Mouse (Mus musculus) liver, adult (tissue): ENCODE results near the gene Pparg.
A peak's percentile ranks its signal among the peaks of the same experiment; 100 is the strongest.

Experiments
- GATA4 ChIP-seq: IDR thresholded peaks from 2 replicates; pipeline ENCODE4 v1.6.1; 2014; ENCODE audit warnings: mild to moderate bottlenecking, low read length; ENCODE audit not compliant: insufficient replicate concordance

The Pparg gene

GRCm38 (mm10) chr6:115360776-115361605 lies at the start of gene Pparg:
Gene Pparg (plus strand): TSS chr6:115360951.
- TF ChIP-seq GATA4, result no peak

- TF ChIP-seq GATA4, result no peak
These were observed 48.0 kb upstream of the Pparg start for GRCm38 (mm10) chr6:115312780-115313179.

GRCm38 (mm10) chr6:115313235-115313738 lies 47.5 kb upstream of the Pparg start:
- TF ChIP-seq GATA4, result peak; percentile 76

GRCm38 (mm10) chr6:115313910-115314309 lies 46.8 kb upstream of the Pparg start:
- no peak for TF ChIP-seq GATA4

- no peak for TF ChIP-seq GATA4
These were observed 45.0 kb upstream of the Pparg start for GRCm38 (mm10) chr6:115315770-115316169.

- TF ChIP-seq GATA4, result no peak
These were observed 43.9 kb upstream of the Pparg start for GRCm38 (mm10) chr6:115316811-115317221.

- TF ChIP-seq GATA4, result no peak
These were observed 41.9 kb upstream of the Pparg start for GRCm38 (mm10) chr6:115318811-115319210.

GRCm38 (mm10) chr6:115319686-115320085 lies 41.1 kb upstream of the Pparg start:
- TF ChIP-seq GATA4, result no peak

- no peak for TF ChIP-seq GATA4
These were observed 39.6 kb upstream of the Pparg start for GRCm38 (mm10) chr6:115320927-115321714.

GRCm38 (mm10) chr6:115321883-115322351 lies 38.8 kb upstream of the Pparg start:
- TF ChIP-seq GATA4, result no peak

GRCm38 (mm10) chr6:115322956-115323355 lies 37.8 kb upstream of the Pparg start:
- no peak for TF ChIP-seq GATA4

- TF ChIP-seq GATA4, result no peak
These were observed 29.8 kb upstream of the Pparg start for GRCm38 (mm10) chr6:115330964-115331363.

- no peak for TF ChIP-seq GATA4
These were observed 27.6 kb upstream of the Pparg start for GRCm38 (mm10) chr6:115333099-115333694.

- TF ChIP-seq GATA4, result no peak
These were observed 25.2 kb upstream of the Pparg start for GRCm38 (mm10) chr6:115335536-115335935.

- no peak for TF ChIP-seq GATA4
These were observed 20.7 kb upstream of the Pparg start for GRCm38 (mm10) chr6:115340084-115340483.

- TF ChIP-seq GATA4, result no peak
These were observed 17.7 kb upstream of the Pparg start for GRCm38 (mm10) chr6:115343096-115343495.

- TF ChIP-seq GATA4, result no peak
These were observed 17.2 kb upstream of the Pparg start for GRCm38 (mm10) chr6:115343570-115343969.
